42 mouse cellular contexts compared by ENCODE assay signal in the genomic region with DNA sequence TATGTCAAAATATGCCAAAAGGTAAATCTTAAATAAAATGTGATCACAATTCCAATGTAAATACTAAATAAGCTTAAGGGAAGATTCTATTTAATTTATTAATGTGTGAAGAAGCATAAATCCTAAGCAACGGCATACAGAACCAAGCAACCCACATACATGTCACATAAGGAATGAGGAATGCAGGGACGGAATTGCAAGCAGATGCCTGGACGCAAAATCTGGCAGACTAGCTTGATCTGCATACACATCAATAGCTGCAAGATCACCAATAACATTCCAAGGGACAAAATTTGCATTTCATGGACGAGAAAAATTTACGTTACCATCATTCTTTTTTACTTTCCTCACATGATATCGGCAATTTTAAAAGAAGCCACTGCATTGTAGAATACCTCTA. TPM values are rescaled to one million over a fixed set of nuclear protein-coding genes. Genes with fewer than 3 reads are reported as not detected.
"Had no signal": no experiment of that assay in that cellular context is flagged by ENCODE, and none has a peak within 500 bp of the region (broad histone marks: within the 10 kb centered on the region; RNA-seq: fewer than 3 reads in every experiment).

No protein-coding gene starts in this region.

- H3K36me3 ChIP-seq: heart, embryonic 13.5 days; heart, embryonic 15.5 days; hindbrain, embryonic 13.5 days; hindbrain, embryonic 15.5 days; kidney, embryonic 15.5 days; limb, embryonic 13.5 days; limb, embryonic 15.5 days; liver, embryonic 12.5 days had no signal

- H3K27me3 ChIP-seq: heart, embryonic 13.5 days; heart, embryonic 15.5 days; hindbrain, embryonic 13.5 days; hindbrain, embryonic 15.5 days; kidney, embryonic 15.5 days; limb, embryonic 13.5 days; limb, embryonic 15.5 days; liver, embryonic 12.5 days had no signal

- H3K4me1 ChIP-seq: heart, embryonic 13.5 days; heart, embryonic 15.5 days; hindbrain, embryonic 13.5 days; hindbrain, embryonic 15.5 days; kidney, embryonic 15.5 days; limb, embryonic 13.5 days; limb, embryonic 15.5 days; liver, embryonic 12.5 days had no signal

- H3K9ac ChIP-seq: heart, embryonic 13.5 days; heart, embryonic 15.5 days; hindbrain, embryonic 13.5 days; hindbrain, embryonic 15.5 days; kidney, embryonic 15.5 days; limb, embryonic 13.5 days; limb, embryonic 15.5 days; liver, embryonic 12.5 days; liver, embryonic 14.5 days had no signal

- H3K4me3 ChIP-seq: heart, adult 2 months; heart, embryonic 13.5 days; heart, embryonic 15.5 days; hindbrain, embryonic 13.5 days; hindbrain, embryonic 15.5 days; kidney, embryonic 15.5 days; limb, embryonic 13.5 days; limb, embryonic 15.5 days; liver, embryonic 12.5 days had no signal

- H3K9me3 ChIP-seq: heart, embryonic 13.5 days; heart, embryonic 15.5 days; hindbrain, embryonic 13.5 days; hindbrain, embryonic 15.5 days; kidney, embryonic 15.5 days; limb, embryonic 15.5 days; liver, embryonic 12.5 days had no signal

- ATAC-seq: hindbrain, postnatal 0 days; intestine, embryonic 16.5 days; liver, embryonic 12.5 days had no signal

- H3K27ac ChIP-seq: heart, adult 2 months; heart, embryonic 13.5 days; heart, embryonic 15.5 days; hindbrain, embryonic 13.5 days; hindbrain, embryonic 15.5 days; hindbrain, postnatal 0 days; kidney, embryonic 15.5 days; kidney, postnatal 0 days; limb, embryonic 13.5 days; limb, embryonic 15.5 days; liver, embryonic 12.5 days; liver, embryonic 14.5 days had no signal

- DNase-seq: gastrocnemius, postnatal 14 days; gastrocnemius, postnatal 36 days; heart, adult 11 months; heart, adult 2 months; heart, postnatal 14 days; heart, postnatal 36 days; kidney, adult 11 months; kidney, adult 2 months; kidney, adult 9 months; kidney, postnatal 14 days; kidney, postnatal 36 days; layer of hippocampus, adult 9-11 months; layer of hippocampus, postnatal 36 days; left cerebral cortex, postnatal 4 days had no signal

- H3K4me2 ChIP-seq: heart, embryonic 11.5 days; heart, embryonic 13.5 days; heart, embryonic 15.5 days; hindbrain, embryonic 13.5 days; hindbrain, embryonic 15.5 days; kidney, embryonic 15.5 days; limb, embryonic 13.5 days; limb, embryonic 15.5 days; liver, embryonic 12.5 days had no signal

RNA-seq across cellular contexts. Expression of gene Zfp42, which starts 51.1 kb away (rescaled TPM):
- total RNA-seq: gastrocnemius, adult 18-20 months; gastrocnemius, adult 8-10 months; gastrocnemius, postnatal 14 days; gastrocnemius, postnatal 36 days; heart, adult 2 months; heart, postnatal 14 days; heart, postnatal 36 days; hematopoietic stem cell, adult 5-6 weeks; hindbrain, postnatal 0 days; layer of hippocampus, adult 18-20 months; layer of hippocampus, adult 8-10 months; layer of hippocampus, postnatal 14 days; layer of hippocampus, postnatal 36 days; left cerebral cortex, adult 18-20 months; left cerebral cortex, adult 8-10 months; left cerebral cortex, postnatal 10 days; left cerebral cortex, postnatal 25 days; left cerebral cortex, postnatal 4 days; liver, adult 2 months had no signal
- polyA plus RNA-seq: gonadal fat pad, adult 2 months; heart, adult 2 months; heart, embryonic 11.5 days; heart, embryonic 13.5 days; heart, embryonic 15.5 days; heart, postnatal 0 days; hindbrain, embryonic 11.5 days; hindbrain, embryonic 13.5 days; hindbrain, embryonic 15.5 days; hindbrain, postnatal 0 days; intestine, embryonic 16.5 days; kidney, adult 2 months; kidney, embryonic 15.5 days; kidney, postnatal 0 days; large intestine, adult 2 months; limb, embryonic 15.5 days; liver, adult 2 months; liver, embryonic 12.5 days; liver, embryonic 14.5 days had no signal
